Mouse (Mus musculus) lung, embryonic 14.5 days (tissue): Measurements from ENCODE around the gene Hcst. TPM values are rescaled to one million over a fixed set of nuclear protein-coding genes. Genes with fewer than 3 reads are reported as not detected.
A peak's percentile ranks its signal among the peaks of the same experiment; 100 is the strongest.

Experiments
- ATAC-seq: fragments of 200-750 bp; cut with Nextera tagmentation; 2 replicates; pipeline ENCODE4 v1.8.0; 2017; ENCODE audit warnings: mild to moderate bottlenecking, moderate TSS enrichment, moderate library complexity; ENCODE audit not compliant: insufficient read depth
- DNase-seq: peaks from one replicate; pipeline ENCODE4 v3.0.0-alpha.2; 2015
- H3K27ac ChIP-seq: fragments of 300-500 bp; sonication (generic); 2 replicates; pipeline ENCODE4 v1.5.1; 2014; ENCODE audit warnings: low read depth, mild to moderate bottlenecking, moderate library complexity
- H3K27me3 ChIP-seq: fragments of 300-500 bp; sonication (generic); 2 replicates; pipeline ENCODE4 v1.6.1; 2014; ENCODE audit warnings: low read length, control low read depth; ENCODE audit not compliant: insufficient read depth
- H3K36me3 ChIP-seq: fragments of 300-500 bp; sonication (generic); 2 replicates; pipeline ENCODE4 v1.6.1; 2014; ENCODE audit warnings: control low read depth; ENCODE audit not compliant: insufficient read depth
- H3K4me1 ChIP-seq: fragments of 300-500 bp; sonication (generic); 2 replicates; pipeline ENCODE4 v1.6.1; 2014; ENCODE audit warnings: antibody characterized with exemption, control low read depth; ENCODE audit not compliant: insufficient read depth
- H3K4me2 ChIP-seq: fragments of 300-500 bp; sonication (generic); 2 replicates; pipeline ENCODE4 v1.6.1; 2014; ENCODE audit warnings: mild to moderate bottlenecking
- H3K4me3 ChIP-seq: fragments of 300-500 bp; sonication (generic); 2 replicates; pipeline ENCODE4 v1.5.1; 2014; ENCODE audit warnings: low read depth, low read length
- H3K9ac ChIP-seq: fragments of 300-500 bp; sonication (generic); 2 replicates; pipeline ENCODE4 v1.6.1; 2014
- H3K9me3 ChIP-seq: fragments of 300-500 bp; sonication (generic); 2 replicates; pipeline ENCODE4 v1.6.1; 2016; ENCODE audit warnings: low read depth, low read length, control low read depth
- CTCF ChIP-seq: IDR thresholded peaks from 2 replicates; pipeline ENCODE4 v1.5.1; 2016; ENCODE audit warnings: antibody characterized with exemption, low read depth
- WGBS: fragments of 180-500 bp; shearing (Covaris S2); extraction: QIAGEN DNeasy Blood & Tissue Kit; methylation state at CpG from one replicate; pipeline ENCODE4 v1.1.7; 2014; 5-methylcytosine and 5-hydroxymethylcytosine counted together
- polyA plus RNA-seq: library from polyadenylated mRNA; unstranded; fragments of >200 nt; fragmentation: Nextera tagmentation; extraction: Ambion mirVana; gene quantifications from 2 replicates; pipeline ENCODE4 v1.2.1, GENCODE M21; 2014

Hcst gene
- polyA plus RNA-seq, 1 experiment from 2014 or later = 1.5 TPM

GRCm38 (mm10) chr7:30444154-30444970 lies 24.7 kb upstream of the Hcst start:
- H3K4me3 ChIP-seq = peak overlapping the region; percentile 66
- no peaks in the 10 kb centered on the region; the same call in 1 of the 2 replicates for H3K9me3 ChIP-seq
- H3K36me3 ChIP-seq = no peaks in the 10 kb centered on the region
- DNase-seq = peak; percentile 73
- peak; percentile 38; the same call in 1 of the 2 replicates for ATAC-seq
- no peak for TF ChIP-seq CTCF
- under 1% methylated on average over 38 of the region's 38 CpGs for WGBS
- peak overlapping the region; percentile 86 for H3K4me2 ChIP-seq
- H3K4me1 ChIP-seq = peaks cover 13% of the 10 kb centered on the region
- peaks cover 13% of the 10 kb centered on the region for H3K27me3 ChIP-seq
- H3K9ac ChIP-seq = peak overlapping the region; percentile 56
- H3K27ac ChIP-seq = no peak overlapping the region

GRCm38 (mm10) chr7:30443696-30444095 lies 24.0 kb upstream of the Hcst start:
- Histone ChIP-seq H3K27me3 (peaks cover 13% of the 10 kb centered on the region), H3K4me1 (peaks cover 13% of the 10 kb centered on the region), H3K9ac (no peak overlapping the region), H3K4me2 (peak overlapping the region; percentile 86), H3K36me3 (no peaks in the 10 kb centered on the region), H3K4me3 (peak overlapping the region; percentile 66; the same call in 1 of the 2 replicates), H3K27ac (no peak overlapping the region), H3K9me3 (no peaks in the 10 kb centered on the region; the same call in 1 of the 2 replicates)
- peak; percentile 20 for DNase-seq
- TF ChIP-seq CTCF = no peak
- 23% methylated on average over 9 of the region's 9 CpGs for WGBS
- no peak for ATAC-seq

GRCm38 (mm10) chr7:30440697-30441096 lies 21.0 kb upstream of the Hcst start:
- Histone ChIP-seq H3K4me3 (no peak overlapping the region), H3K27me3 (peaks cover 6% of the 10 kb centered on the region; the same call in 1 of the 2 replicates), H3K9me3 (no peaks in the 10 kb centered on the region), H3K27ac (no peak overlapping the region), H3K9ac (no peak overlapping the region), H3K4me2 (no peak overlapping the region), H3K4me1 (peaks cover 13% of the 10 kb centered on the region), H3K36me3 (no peaks in the 10 kb centered on the region)
- ATAC-seq (no peak), DNase-seq (peak; percentile 66)
- TF ChIP-seq CTCF = peak; percentile 79
- 25% methylated on average over 4 of the region's 5 CpGs for WGBS

GRCm38 (mm10) chr7:30439734-30440133 lies 20.1 kb upstream of the Hcst start:
- 80% methylated on average over 13 of the region's 13 CpGs for WGBS
- DNase-seq = no peak
- no peaks in the 10 kb centered on the region for H3K9me3 ChIP-seq
- H3K36me3 ChIP-seq = no peaks in the 10 kb centered on the region
- H3K9ac ChIP-seq = no peak overlapping the region
- 0 out of 2 replicates have a peak, but pooled peaks cover 3% of the 10 kb centered on the region for H3K27me3 ChIP-seq
- TF ChIP-seq CTCF = no peak
- no peak overlapping the region for H3K4me3 ChIP-seq
- no peak overlapping the region for H3K27ac ChIP-seq
- no peak overlapping the region for H3K4me2 ChIP-seq
- ATAC-seq = no peak
- peaks cover 9% of the 10 kb centered on the region for H3K4me1 ChIP-seq

- H3K27me3 ChIP-seq = no peaks in the 10 kb centered on the region
- no peak overlapping the region for H3K9ac ChIP-seq
- 15% methylated on average over 10 of the region's 10 CpGs for WGBS
- no peaks in the 10 kb centered on the region for H3K36me3 ChIP-seq
- DNase-seq = peak; percentile 7
- no peak for TF ChIP-seq CTCF
- H3K4me2 ChIP-seq = no peak overlapping the region
- ATAC-seq = no peak
- H3K9me3 ChIP-seq = no peaks in the 10 kb centered on the region
- H3K4me3 ChIP-seq = no peak overlapping the region
- no peaks in the 10 kb centered on the region for H3K4me1 ChIP-seq
- no peak overlapping the region for H3K27ac ChIP-seq
Observed at GRCm38 (mm10) chr7:30436879-30437278, 17.2 kb upstream of the Hcst start.

- Histone ChIP-seq H3K9ac (no peak overlapping the region), H3K9me3 (no peaks in the 10 kb centered on the region), H3K4me2 (no peak overlapping the region), H3K4me3 (no peak overlapping the region), H3K4me1 (no peaks in the 10 kb centered on the region), H3K36me3 (no peaks in the 10 kb centered on the region), H3K27me3 (no peaks in the 10 kb centered on the region), H3K27ac (no peak overlapping the region)
- 33% methylated on average over 9 of the region's 9 CpGs for WGBS
- no peak for DNase-seq
- ATAC-seq = no peak
- no peak for TF ChIP-seq CTCF
Observed at GRCm38 (mm10) chr7:30435156-30435555, 15.5 kb upstream of the Hcst start.

GRCm38 (mm10) chr7:30434701-30435100 lies 15.0 kb upstream of the Hcst start:
- Histone ChIP-seq H3K4me1 (no peaks in the 10 kb centered on the region), H3K4me3 (no peak overlapping the region), H3K9ac (no peak overlapping the region), H3K36me3 (no peaks in the 10 kb centered on the region), H3K27me3 (no peaks in the 10 kb centered on the region), H3K27ac (no peak overlapping the region), H3K9me3 (no peaks in the 10 kb centered on the region), H3K4me2 (no peak overlapping the region)
- DNase-seq = no peak
- WGBS = 67% methylated on average over 10 of the region's 10 CpGs
- TF ChIP-seq CTCF = no peak
- no peak for ATAC-seq
